Mouse (Mus musculus): ENCODE measurements around the gene Klhl1.
"Not testable (repeated sequence)": the region's sequence is repeated elsewhere in the genome, so short reads cannot be mapped to it uniquely, and the experiment has no call there.

The Klhl1 gene

GRCm38 (mm10) chr14:96518954-96519682 lies at the start of gene Klhl1:
Klhl1 (minus strand) TSS chr14:96519102.
- in situ Hi-C loops (cut with MboI): no loop called here

GRCm38 (mm10) chr14:96553668-96554067 lies 34.8 kb upstream of the Klhl1 start:
- in situ Hi-C loops (cut with MboI): no loop called here

- in situ Hi-C loops (cut with MboI): no loop called here
Measured at GRCm38 (mm10) chr14:96518151-96518953, 550 bp downstream of the Klhl1 start.

GRCm38 (mm10) chr14:96517727-96518126 lies 1.2 kb downstream of the Klhl1 start:
- in situ Hi-C loops (cut with MboI): no loop called here

- in situ Hi-C loops (cut with MboI): no loop called here
Measured at GRCm38 (mm10) chr14:96499936-96500335, 19.0 kb downstream of the Klhl1 start.

GRCm38 (mm10) chr14:96471812-96472211 lies 47.1 kb downstream of the Klhl1 start:
- in situ Hi-C loops (cut with MboI): no loop called here

GRCm38 (mm10) chr14:96471336-96471735 lies 47.6 kb downstream of the Klhl1 start:
- in situ Hi-C loops (cut with MboI): no loop called here

GRCm38 (mm10) chr14:96461756-96462155 lies 57.1 kb downstream of the Klhl1 start:
- in situ Hi-C loops (cut with MboI): no loop called here

- in situ Hi-C loops (cut with MboI): no loop called here
Measured at GRCm38 (mm10) chr14:96392032-96392737, 126.7 kb downstream of the Klhl1 start.

GRCm38 (mm10) chr14:96362727-96363126 lies 156.2 kb downstream of the Klhl1 start:
- in situ Hi-C loops (cut with MboI): no loop called here

GRCm38 (mm10) chr14:96348220-96348619 lies 170.7 kb downstream of the Klhl1 start:
- in situ Hi-C loops (cut with MboI): no loop called here

- in situ Hi-C loops (cut with MboI): no loop called here
Measured at GRCm38 (mm10) chr14:96331069-96331468, 187.8 kb downstream of the Klhl1 start.

- in situ Hi-C loops (cut with MboI): no loop called here
Measured at GRCm38 (mm10) chr14:96217805-96218441, 301.0 kb downstream of the Klhl1 start.

GRCm38 (mm10) chr14:96194795-96195194 lies 324.1 kb downstream of the Klhl1 start:
- in situ Hi-C loops (cut with MboI): not testable (repeated sequence)

GRCm38 (mm10) chr14:96174546-96174945 lies 344.4 kb downstream of the Klhl1 start:
- in situ Hi-C loops (cut with MboI): no loop called here

GRCm38 (mm10) chr14:96143137-96143536 lies 375.8 kb downstream of the Klhl1 start:
- in situ Hi-C loops (cut with MboI): no loop called here

- in situ Hi-C loops (cut with MboI): no loop called here
Measured at GRCm38 (mm10) chr14:96140246-96140645, 378.7 kb downstream of the Klhl1 start.

- in situ Hi-C loops (cut with MboI): no loop called here
Measured at GRCm38 (mm10) chr14:96107396-96107795, 411.5 kb downstream of the Klhl1 start.

- in situ Hi-C loops (cut with MboI): no loop called here
Measured at GRCm38 (mm10) chr14:96081681-96082207, 437.2 kb downstream of the Klhl1 start.

- in situ Hi-C loops (cut with MboI): no loop called here
Measured at GRCm38 (mm10) chr14:96065884-96066283, 453.0 kb downstream of the Klhl1 start.
